8 mouse cellular contexts compared by ENCODE assay signal in genomic region chr16:34920182-34920581, GRCm38 (mm10).
A peak's percentile ranks its signal among the peaks of the same experiment; 100 is the strongest.
DNase-seq lines count a peak whose midpoint lies in the region; ATAC-seq and TF ChIP-seq lines count a peak whose summit lies in the region.

No protein-coding gene starts in this region.

- no peaks in the 10 kb centered on the region for H3K27me3 ChIP-seq in spleen, adult 2 months (ENCODE audit: control insufficient read depth, insufficient read depth, low read length)

- H3K4me3 ChIP-seq in spleen, adult 2 months (ENCODE audit: extremely low read depth, insufficient read depth, insufficient read length): no peak overlapping the region
- no peak overlapping the region for H3K4me3 ChIP-seq in olfactory bulb, adult 2 months (ENCODE audit: insufficient read depth, low read depth, low read length)

- peak; percentile 18; the same call in 1 of the 2 replicates for TF ChIP-seq CTCF in spleen, adult 2 months (IDR thresholded peaks at IDR 0.05; ENCODE audit: extremely low read depth, insufficient read depth, insufficient read length, insufficient replicate concordance)
- 0 out of 2 replicates have a peak, but pooled peaks have one; percentile 38 for TF ChIP-seq CTCF in olfactory bulb, adult 2 months (IDR thresholded peaks at IDR 0.05; ENCODE audit: insufficient read depth, low read depth, low read length)

- no peak overlapping the region for H3K27ac ChIP-seq in spleen, adult 2 months (ENCODE audit: insufficient read depth, low read length)
- H3K27ac ChIP-seq in olfactory bulb, adult 2 months (ENCODE audit: insufficient read depth, low read depth, low read length): no peak overlapping the region

- 42% methylated on average over 6 of the region's 6 CpGs for WGBS in spleen, adult 2 months
- WGBS in olfactory bulb, adult 2 months: 44% methylated on average over 6 of the region's 6 CpGs

- TF ChIP-seq POLR2A in spleen, adult 2 months (IDR thresholded peaks at IDR 0.05; ENCODE audit: low read depth, low read length): no peak
- no peak for TF ChIP-seq POLR2A in olfactory bulb, adult 2 months (IDR thresholded peaks at IDR 0.05; ENCODE audit: insufficient read depth, low read depth, low read length)

- no peaks in the 10 kb centered on the region for H3K36me3 ChIP-seq in spleen, adult 2 months (ENCODE audit: control insufficient read depth, insufficient read depth, low read length)

- no peak; the same call in 1 of the 2 replicates for ATAC-seq in frontal cortex, adult (ENCODE audit: low TSS enrichment)

- DNase-seq in frontal cortex, postnatal 36 days (ENCODE audit: low spot score in 2 of 2): peak; percentile 7 to 11
- no peak for DNase-seq in spleen, adult 2 months (ENCODE audit: low read depth in 1 of 2, low spot score in 2 of 2)
- no peak for DNase-seq in spleen, postnatal 36 days (ENCODE audit: low spot score in 2 of 2)
- peak; percentile 70 for DNase-seq in embryo, embryonic 9.5 days (ENCODE audit: extremely low spot score)
- DNase-seq in kidney, postnatal 14 days: peak; percentile 65
- no peak for DNase-seq in frontal cortex, postnatal 14 days (ENCODE audit: low spot score in 2 of 2)

- H3K4me1 ChIP-seq in spleen, adult 2 months (ENCODE audit: control insufficient read depth, insufficient read depth, insufficient read length): no peaks in the 10 kb centered on the region
- H3K4me1 ChIP-seq in olfactory bulb, adult 2 months (ENCODE audit: control insufficient read depth, insufficient read depth, low read length): peaks cover 9% of the 10 kb centered on the region

Comparison
In these comparisons a context has a peak if more than half of its experiments do, and no peak if none do; other contexts are left out.
1. DNase-seq: peak in frontal cortex, postnatal 36 days (2 of 2), embryo, embryonic 9.5 days (single experiment) and kidney, postnatal 14 days (single experiment); none in spleen, adult 2 months (0 of 2), spleen, postnatal 36 days (0 of 2) and frontal cortex, postnatal 14 days (0 of 2).